In the genomic region with DNA sequence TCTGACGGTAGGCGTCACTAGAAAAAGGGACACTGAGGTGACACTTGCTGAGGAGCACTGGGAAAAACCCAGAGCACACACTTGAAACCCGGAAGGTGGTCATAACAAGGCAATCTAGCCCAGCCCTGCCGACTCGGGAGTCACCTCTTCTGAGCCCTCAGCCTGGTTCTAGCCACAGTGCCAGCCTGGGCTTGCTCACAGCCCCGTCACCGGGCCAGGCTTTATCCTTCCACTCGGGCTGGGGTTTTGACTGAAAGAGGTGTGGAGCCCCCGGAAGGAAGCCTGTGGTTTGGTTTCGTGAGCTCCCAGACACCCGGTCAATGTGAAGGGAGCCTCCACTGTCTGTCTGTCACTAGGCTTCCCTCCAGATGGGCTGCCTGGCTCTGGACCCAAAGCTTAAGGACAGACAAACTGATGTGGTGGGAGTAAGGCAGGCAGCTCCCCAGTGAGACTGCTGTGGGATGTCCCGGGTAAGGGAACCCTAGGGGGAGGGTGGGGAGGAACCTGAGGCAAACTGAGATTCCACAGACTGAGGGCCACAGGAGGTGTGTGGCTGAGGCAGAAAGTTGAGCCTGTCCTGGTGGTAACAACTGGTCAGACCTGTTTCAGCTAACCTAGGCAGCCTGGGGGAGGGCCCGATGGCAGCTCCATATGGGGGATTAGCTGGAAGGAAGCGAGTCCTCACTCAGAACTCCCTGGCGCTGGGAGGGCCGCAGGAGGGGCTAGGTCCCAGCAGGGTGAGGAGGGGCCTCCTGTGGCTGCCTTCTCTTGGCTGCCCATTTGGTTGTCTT, we compare ENCODE assay signal across 8 mouse cellular contexts. TPM values are rescaled to one million over a fixed set of nuclear protein-coding genes. Genes with fewer than 3 reads are reported as not detected.
DNase-seq lines count a peak whose midpoint lies in the region; ATAC-seq and TF ChIP-seq lines count a peak whose summit lies in the region.

No protein-coding gene starts in this region.

- intact Hi-C loops in left cerebral cortex, postnatal 10 days (cut with DNase I), result no loop called here

- no peak overlapping the region for H3K9ac ChIP-seq in lung, embryonic 14.5 days
- no peak overlapping the region for H3K9ac ChIP-seq in forebrain, embryonic 14.5 days (ENCODE audit: low read length)

- peak; percentile 76 for DNase-seq in urinary bladder, postnatal 14 days (ENCODE audit: low spot score)
- no peak for DNase-seq in urinary bladder, adult 2 months (ENCODE audit: low spot score)
- DNase-seq in induced T-regulatory cell, adult 2 months (ENCODE audit: low read depth), result peak; percentile 91
- DNase-seq in lung, embryonic 14.5 days, result peak; percentile 70
- no peak for DNase-seq in layer of hippocampus, postnatal 10 days (ENCODE audit: low spot score in 2 of 2)
- DNase-seq in forebrain, embryonic 14.5 days (ENCODE audit: low spot score), result no peak
- DNase-seq in left cerebral cortex, postnatal 10 days (ENCODE audit: extremely low spot score in 1 of 2, low spot score in 2 of 2), result no peak
- DNase-seq in right cerebral cortex, adult 18-20 months, result no peak

- no peak for TF ChIP-seq CTCF in lung, embryonic 14.5 days (IDR thresholded peaks at IDR 0.05; ENCODE audit: low read depth)

- H3K4me3 ChIP-seq in lung, embryonic 14.5 days (ENCODE audit: low read depth, low read length), result no peak overlapping the region
- no peak overlapping the region for H3K4me3 ChIP-seq in forebrain, embryonic 14.5 days (ENCODE audit: low read depth, low read length)

- H3K36me3 ChIP-seq in lung, embryonic 14.5 days (ENCODE audit: insufficient read depth), result no peaks in the 10 kb centered on the region
- no peaks in the 10 kb centered on the region for H3K36me3 ChIP-seq in forebrain, embryonic 14.5 days (ENCODE audit: control insufficient read depth, insufficient read depth, low read length)

- H3K4me2 ChIP-seq in lung, embryonic 14.5 days, result peak overlapping the region; percentile 31
- H3K4me2 ChIP-seq in forebrain, embryonic 14.5 days (ENCODE audit: low read length), result no peak overlapping the region

- WGBS in lung, embryonic 14.5 days, result 21% methylated on average over 16 of the region's 16 CpGs
- 20% methylated on average over 16 of the region's 16 CpGs for WGBS in forebrain, embryonic 14.5 days

- peak overlapping the region; percentile 81 for H3K27ac ChIP-seq in lung, embryonic 14.5 days (ENCODE audit: low read depth)
- H3K27ac ChIP-seq in forebrain, embryonic 14.5 days (ENCODE audit: low read depth, low read length), result no peak overlapping the region

- peak; percentile 66 for ATAC-seq in lung, embryonic 14.5 days (ENCODE audit: insufficient read depth)
- ATAC-seq in forebrain, embryonic 14.5 days, result no peak

- H3K27me3 ChIP-seq in lung, embryonic 14.5 days (ENCODE audit: insufficient read depth, low read length), result 0 out of 2 replicates have a peak, but pooled peaks cover 3% of the 10 kb centered on the region
- no peaks in the 10 kb centered on the region for H3K27me3 ChIP-seq in forebrain, embryonic 14.5 days (replicated peaks; ENCODE audit: control insufficient read depth, insufficient read depth, low read length)

- H3K9me3 ChIP-seq in lung, embryonic 14.5 days (ENCODE audit: low read depth, low read length), result no peaks in the 10 kb centered on the region
- no peaks in the 10 kb centered on the region for H3K9me3 ChIP-seq in forebrain, embryonic 14.5 days (replicated peaks; ENCODE audit: control insufficient read depth, low read length)

- H3K4me1 ChIP-seq in lung, embryonic 14.5 days (ENCODE audit: insufficient read depth), result peaks cover 34% of the 10 kb centered on the region
- H3K4me1 ChIP-seq in forebrain, embryonic 14.5 days (ENCODE audit: control insufficient read depth, insufficient read depth, low read length), result peaks cover 35% of the 10 kb centered on the region

RNA-seq across cellular contexts. Expression of gene Slc9a3r1, which starts 10.6 kb away (rescaled TPM):
- 67.7 and 76.3 TPM in 2 replicates for polyA plus RNA-seq in urinary bladder, adult 2 months (2012; rRNA removed)
- polyA plus RNA-seq in lung, embryonic 14.5 days (2014; fragmentation: Nextera tagmentation; extraction: Ambion mirVana), result 52.3 and 52.6 TPM in 2 replicates
- total RNA-seq in layer of hippocampus, postnatal 10 days (2021), result 10 to 100 TPM; 70.4 to 78.0 TPM
- polyA plus RNA-seq in forebrain, embryonic 14.5 days (2014; fragmentation: Nextera tagmentation; extraction: Ambion mirVana), result 39.4 and 48.4 TPM in 2 replicates
- 10 to 100 TPM; 53.7 to 56.0 TPM for total RNA-seq in left cerebral cortex, postnatal 10 days (2021)

RNA-seq across cellular contexts. Expression of gene Tmem104, which starts 13.5 kb away (rescaled TPM):
- polyA plus RNA-seq in urinary bladder, adult 2 months (2012; rRNA removed), result 7.0 and 9.4 TPM in 2 replicates
- 11.4 and 14.3 TPM in 2 replicates for polyA plus RNA-seq in lung, embryonic 14.5 days (2014; fragmentation: Nextera tagmentation; extraction: Ambion mirVana)
- total RNA-seq in layer of hippocampus, postnatal 10 days (2021), result 10 to 100 TPM; 15.1 to 20.2 TPM
- polyA plus RNA-seq in forebrain, embryonic 14.5 days (2014; fragmentation: Nextera tagmentation; extraction: Ambion mirVana), result 6.3 and 8.5 TPM in 2 replicates
- total RNA-seq in left cerebral cortex, postnatal 10 days (2021), result 10 to 100 TPM; 19.9 to 20.3 TPM

RNA-seq across cellular contexts. Expression of gene Nat9, which starts 13.9 kb away (rescaled TPM):
- polyA plus RNA-seq in urinary bladder, adult 2 months (2012; rRNA removed), result 27.5 and 32.2 TPM in 2 replicates
- 17.9 and 18.7 TPM in 2 replicates for polyA plus RNA-seq in lung, embryonic 14.5 days (2014; fragmentation: Nextera tagmentation; extraction: Ambion mirVana)
- total RNA-seq in layer of hippocampus, postnatal 10 days (2021), result 10 to 100 TPM; 15.8 to 17.6 TPM
- polyA plus RNA-seq in forebrain, embryonic 14.5 days (2014; fragmentation: Nextera tagmentation; extraction: Ambion mirVana), result 19.5 and 20.4 TPM in 2 replicates
- 10 to 100 TPM; 14.5 to 16.6 TPM for total RNA-seq in left cerebral cortex, postnatal 10 days (2021)

RNA-seq across cellular contexts. Expression of gene Cd300lf, which starts 40.0 kb away (rescaled TPM):
- polyA plus RNA-seq in urinary bladder, adult 2 months (2012; rRNA removed), result 0.52 and 1.5 TPM in 2 replicates
- 0.91 and 1.1 TPM in 2 replicates for polyA plus RNA-seq in lung, embryonic 14.5 days (2014; fragmentation: Nextera tagmentation; extraction: Ambion mirVana)
- under 1 TPM; 0.27 to 0.50 TPM for total RNA-seq in layer of hippocampus, postnatal 10 days (2021)
- not detected in 2 replicates for polyA plus RNA-seq in forebrain, embryonic 14.5 days (2014; fragmentation: Nextera tagmentation; extraction: Ambion mirVana)
- total RNA-seq in left cerebral cortex, postnatal 10 days (2021), result under 1 TPM; 0.28 to 0.90 TPM

Comparison
In these comparisons a context has a peak if more than half of its experiments do, and no peak if none do; other contexts are left out.
1. DNase-seq: peak in urinary bladder, postnatal 14 days (single experiment), induced T-regulatory cell, adult 2 months (single experiment) and lung, embryonic 14.5 days (single experiment); none in urinary bladder, adult 2 months (single experiment), layer of hippocampus, postnatal 10 days (0 of 2), forebrain, embryonic 14.5 days (single experiment), left cerebral cortex, postnatal 10 days (0 of 2) and right cerebral cortex, adult 18-20 months (single experiment).